Mouse (Mus musculus): ENCODE measurements around the gene Ppp1r16b.

DNA sequence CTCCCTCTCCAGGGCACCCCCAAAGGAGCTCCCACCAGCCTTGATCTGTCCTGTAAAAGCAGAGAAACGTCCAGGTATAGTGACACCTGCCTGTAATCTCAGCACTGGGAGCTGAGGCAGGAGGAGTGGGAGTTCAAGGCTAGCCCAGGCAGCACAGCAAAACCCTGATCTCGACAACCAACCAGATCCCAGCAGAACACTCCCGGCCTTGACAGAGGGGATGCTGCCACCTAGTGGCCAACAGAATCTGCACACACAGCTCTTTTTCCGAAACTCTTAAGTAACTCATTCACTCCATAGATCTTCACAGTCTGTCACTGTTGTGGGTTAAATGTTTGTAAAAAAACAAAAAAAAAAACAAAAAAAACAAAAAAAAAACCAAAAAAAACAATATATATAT lies 12.2 kb upstream of the Ppp1r16b start:
- TF ChIP-seq CTCF (IDR thresholded peaks at IDR 0.05; ENCODE audit: borderline replicate concordance, extremely low read depth, insufficient read depth, insufficient read length) (peak; percentile 97), POLR2A (IDR thresholded peaks at IDR 0.05; ENCODE audit: borderline replicate concordance, extremely low read depth, insufficient read depth, insufficient read length, poor library complexity, severe bottlenecking) (no peak)

Measured in brain, embryonic 14.5 days (tissue).